Mouse (Mus musculus) lung, adult 2 months (tissue): ENCODE measurements around the gene Lmnb2.

Experiments
- CTCF ChIP-seq: fragments of 200-500 bp; IDR thresholded peaks from 2 replicates; pipeline ENCODE4 v1.5.1; 2011; ENCODE audit warnings: mild to moderate bottlenecking, low read length, control low read depth; ENCODE audit not compliant: insufficient read depth
- POLR2A ChIP-seq: fragments of 200-500 bp; IDR thresholded peaks from 2 replicates; pipeline ENCODE4 v1.6.1; 2011; ENCODE audit warnings: low read depth, mild to moderate bottlenecking, control low read depth, low read length, borderline replicate concordance; ENCODE audit errors: extremely low read depth

- TF ChIP-seq CTCF (no peak), POLR2A (no peak)
Measured at GRCm38 (mm10) chr10:80954415-80954814, 36.4 kb upstream of the Lmnb2 start.
